Mouse (Mus musculus): Measurements from ENCODE around the gene Glb1.

The Glb1 gene

GRCm38 (mm10) chr9:114395258-114395657 lies 5.6 kb upstream of the Glb1 start:
- no peak for DNase-seq (ENCODE audit: low spot score)

GRCm38 (mm10) chr9:114399680-114400079 lies 1.2 kb upstream of the Glb1 start:
- no peak for DNase-seq (ENCODE audit: low spot score)

- no peak for DNase-seq (ENCODE audit: low spot score)
Observed at GRCm38 (mm10) chr9:114400588-114400948, 308 bp upstream of the Glb1 start.

GRCm38 (mm10) chr9:114401685-114402080 lies 807 bp downstream of the Glb1 start:
- DNase-seq (ENCODE audit: low spot score) = no peak

- no peak for DNase-seq (ENCODE audit: low spot score)
Observed at GRCm38 (mm10) chr9:114407676-114408075, 6.8 kb downstream of the Glb1 start.

- no peak for DNase-seq (ENCODE audit: low spot score)
Observed at GRCm38 (mm10) chr9:114410313-114410862, 9.5 kb downstream of the Glb1 start.

- no peak for DNase-seq (ENCODE audit: low spot score)
Observed at GRCm38 (mm10) chr9:114411295-114411694, 10.4 kb downstream of the Glb1 start.

- no peak for DNase-seq (ENCODE audit: low spot score)
Observed at GRCm38 (mm10) chr9:114412406-114412805, 11.5 kb downstream of the Glb1 start.

GRCm38 (mm10) chr9:114413866-114414265 lies 13.0 kb downstream of the Glb1 start:
- peak; percentile 18 for DNase-seq (ENCODE audit: low spot score)

- DNase-seq (ENCODE audit: low spot score) = peak; percentile 22
Observed at GRCm38 (mm10) chr9:114415701-114416100, 14.8 kb downstream of the Glb1 start.

GRCm38 (mm10) chr9:114416646-114417517 lies 16.0 kb downstream of the Glb1 start:
- DNase-seq (ENCODE audit: low spot score) = no peak

GRCm38 (mm10) chr9:114418187-114418586 lies 17.3 kb downstream of the Glb1 start:
- peak; percentile 32 for DNase-seq (ENCODE audit: low spot score)

- DNase-seq (ENCODE audit: low spot score) = no peak
Observed at GRCm38 (mm10) chr9:114420443-114420842, 19.6 kb downstream of the Glb1 start.

GRCm38 (mm10) chr9:114421045-114421444 lies 20.2 kb downstream of the Glb1 start:
- DNase-seq (ENCODE audit: low spot score) = no peak

- no peak for DNase-seq (ENCODE audit: low spot score)
Observed at GRCm38 (mm10) chr9:114421797-114422196, 20.9 kb downstream of the Glb1 start.

- DNase-seq (ENCODE audit: low spot score) = no peak
Observed at GRCm38 (mm10) chr9:114425576-114425975, 24.7 kb downstream of the Glb1 start.

GRCm38 (mm10) chr9:114426201-114426600 lies 25.3 kb downstream of the Glb1 start:
- DNase-seq (ENCODE audit: low spot score) = peak; percentile 9

- no peak for DNase-seq (ENCODE audit: low spot score)
Observed at GRCm38 (mm10) chr9:114427425-114427824, 26.5 kb downstream of the Glb1 start.

- no peak for DNase-seq (ENCODE audit: low spot score)
Observed at GRCm38 (mm10) chr9:114428103-114428834, 27.4 kb downstream of the Glb1 start.

- no peak for DNase-seq (ENCODE audit: low spot score)
Observed at GRCm38 (mm10) chr9:114435668-114436067, 34.8 kb downstream of the Glb1 start.

- DNase-seq (ENCODE audit: low spot score) = peak; percentile 3
Observed at GRCm38 (mm10) chr9:114440548-114440947, 39.7 kb downstream of the Glb1 start.

GRCm38 (mm10) chr9:114442225-114442624 lies 41.3 kb downstream of the Glb1 start:
- no peak for DNase-seq (ENCODE audit: low spot score)

- DNase-seq (ENCODE audit: low spot score) = no peak
Observed at GRCm38 (mm10) chr9:114442893-114443292, 42.0 kb downstream of the Glb1 start.
